Mouse (Mus musculus): ENCODE data around the gene AL731706.2.

DNA sequence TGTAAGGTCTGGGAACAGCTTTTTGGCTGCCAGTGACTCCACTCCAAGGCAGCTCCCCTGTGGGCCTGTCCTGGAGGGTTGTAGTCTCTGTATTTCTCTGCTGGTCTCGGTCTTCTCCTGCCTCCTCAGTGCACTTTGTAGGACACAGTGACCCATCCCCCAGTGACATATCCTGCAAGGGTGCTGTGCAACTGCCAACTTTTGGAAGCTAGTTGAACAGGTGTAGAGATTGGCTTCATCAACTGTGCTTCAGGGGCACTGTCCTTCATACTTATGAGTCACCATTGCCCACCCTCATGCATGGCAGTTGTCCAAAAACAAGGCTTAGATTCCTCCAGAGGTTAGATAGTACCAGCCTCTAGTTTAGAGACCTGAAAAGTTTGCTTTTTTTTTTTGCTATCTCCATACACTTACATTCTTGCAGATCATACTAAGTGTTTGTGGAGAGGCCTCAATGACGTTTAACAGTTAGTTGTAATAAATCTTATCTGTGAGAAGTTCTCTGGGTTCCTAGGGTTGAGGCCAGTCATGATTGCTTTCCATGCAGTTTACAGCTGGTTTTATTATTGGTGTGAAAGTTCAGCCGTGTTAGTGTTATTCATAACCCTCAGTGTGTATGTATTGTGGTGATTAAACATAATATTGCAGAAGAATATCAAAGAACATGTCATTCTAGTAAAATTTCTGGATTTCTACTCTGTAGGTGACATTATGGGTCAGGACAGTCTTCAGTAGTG is 34.9 kb upstream of the AL731706.2 start:
- TF ChIP-seq CTCF (IDR thresholded peaks at IDR 0.05; ENCODE audit: low read depth, low read length) (no peak), POLR2A (IDR thresholded peaks at IDR 0.05; ENCODE audit: insufficient read depth, low read length) (no peak), EP300 (IDR thresholded peaks at IDR 0.05; ENCODE audit: insufficient read depth, low read depth, low read length) (no peak)

Data from ES-Bruce4 (cell line).